ENCODE assay signal across 17 mouse cellular contexts in genomic region chr6:128433566-128433965, GRCm38 (mm10). TPM values are rescaled to one million over a fixed set of nuclear protein-coding genes. Genes with fewer than 3 reads are reported as not detected.
DNase-seq lines count a peak whose midpoint lies in the region; ATAC-seq lines count a peak whose summit lies in the region.
"Had no signal": no experiment of that assay in that cellular context is flagged by ENCODE, and none has a peak within 500 bp of the region (broad histone marks: within the 10 kb centered on the region; RNA-seq: fewer than 3 reads in every experiment).

No protein-coding gene starts in this region.

- DNase-seq in brain, adult 2 months (ENCODE audit: low read depth, low spot score), result peak; percentile 88
- peak; percentile 67 to 74 for DNase-seq in cerebellum, adult 18-20 months
- peak; percentile 83 for DNase-seq in cerebellum, adult 9-11 months
- peak; percentile 69 to 75 for DNase-seq in cerebellum, postnatal 36 days
- DNase-seq in layer of hippocampus, adult 8-10 months (ENCODE audit: low spot score in 2 of 2), result no peak
- DNase-seq in right cerebral cortex, postnatal 4 days, result no peak
- DNase-seq: adrenal gland, adult 8-10 months; adrenal gland, postnatal 36 days; gastrocnemius, postnatal 10 days; heart, adult 2 months; heart, postnatal 36 days; kidney, adult 2 months had no signal

- ATAC-seq in frontal cortex, adult (ENCODE audit: low TSS enrichment), result no peak
- ATAC-seq: forebrain, embryonic 15.5 days; intestine, embryonic 16.5 days had no signal

RNA-seq across cellular contexts. Expression of gene Fkbp4, which starts 4.9 kb away (rescaled TPM):
- total RNA-seq in layer of hippocampus, adult 8-10 months (2022), result 100 to 1,000 TPM; 101 to 133 (median 115) TPM

RNA-seq across cellular contexts. Expression of gene Itfg2, which starts 8.8 kb away (rescaled TPM):
- 10 to 100 TPM; 27.9 to 35.5 (median 29.1) TPM for total RNA-seq in layer of hippocampus, adult 8-10 months (2022)

RNA-seq across cellular contexts. Expression of gene Nrip2, which starts 34.5 kb away (rescaled TPM):
- 10 to 100 TPM; 16.0 to 19.6 (median 17.5) TPM for total RNA-seq in layer of hippocampus, adult 8-10 months (2022)

RNA-seq across cellular contexts. Expression of gene Gm44596, which starts 58.3 kb away (rescaled TPM):
- not detected for total RNA-seq in layer of hippocampus, adult 8-10 months (2022)
- total RNA-seq: adrenal gland, adult 8-10 months; adrenal gland, postnatal 36 days; CH12.LX; ES-E14; gastrocnemius, postnatal 10 days; heart, adult 2 months; heart, postnatal 36 days had no signal

RNA-seq across cellular contexts. Expression of gene Tex52, which starts 58.3 kb away (rescaled TPM):
- 1 to 10 TPM; 1.7 to 3.3 (median 2.5) TPM for total RNA-seq in layer of hippocampus, adult 8-10 months (2022)
- total RNA-seq: adrenal gland, adult 8-10 months; adrenal gland, postnatal 36 days; CH12.LX; ES-E14; heart, adult 2 months; heart, postnatal 36 days had no signal

Comparison
In these comparisons a context has a peak if more than half of its experiments do, and no peak if none do; other contexts are left out.
1. DNase-seq: peak in brain, adult 2 months (single experiment), cerebellum, adult 18-20 months (2 of 2), cerebellum, adult 9-11 months (single experiment) and cerebellum, postnatal 36 days (2 of 2); none in layer of hippocampus, adult 8-10 months (0 of 2) and right cerebral cortex, postnatal 4 days (single experiment).